ENCODE assay signal across 24 mouse cellular contexts in genomic region chr3:138926161-138926560, GRCm38 (mm10).
DNase-seq lines count a peak whose midpoint lies in the region; ATAC-seq and TF ChIP-seq lines count a peak whose summit lies in the region.
"Had no signal": no experiment of that assay in that cellular context is flagged by ENCODE, and none has a peak within 500 bp of the region (broad histone marks: within the 10 kb centered on the region; RNA-seq: fewer than 3 reads in every experiment).

No protein-coding gene starts in this region.

- H3K36me3 ChIP-seq in neural tube, embryonic 15.5 days, result peaks cover 23% of the 10 kb centered on the region

- TF ChIP-seq POLR2A in brain, embryonic 14.5 days (IDR thresholded peaks at IDR 0.05; ENCODE audit: borderline replicate concordance, extremely low read depth, insufficient read depth, insufficient read length, poor library complexity, severe bottlenecking), result no peak

- H3K4me1 ChIP-seq in neural tube, embryonic 15.5 days, result no peaks in the 10 kb centered on the region
- H3K4me1 ChIP-seq: embryonic facial prominence, embryonic 13.5 days; forebrain, embryonic 10.5 days; forebrain, embryonic 12.5 days had no signal

- no peak overlapping the region for H3K27ac ChIP-seq in neural tube, embryonic 15.5 days (replicated peaks)
- H3K27ac ChIP-seq: embryonic facial prominence, embryonic 13.5 days; embryonic facial prominence, embryonic 15.5 days; forebrain, embryonic 10.5 days; forebrain, embryonic 12.5 days had no signal

- no peak overlapping the region for H3K4me2 ChIP-seq in neural tube, embryonic 15.5 days
- H3K4me2 ChIP-seq: embryonic facial prominence, embryonic 13.5 days; embryonic facial prominence, embryonic 15.5 days; forebrain, embryonic 12.5 days had no signal

- ATAC-seq in neural tube, embryonic 15.5 days (ENCODE audit: low FRiP score), result no peak
- ATAC-seq: activated CD4-positive, CD25-positive, alpha-beta regulatory T cell, adult 4 months; forebrain, embryonic 14.5 days; forebrain, embryonic 16.5 days; Patski had no signal

- peak; percentile 68 for DNase-seq in heart, adult 11 months
- no peak for DNase-seq in heart, postnatal 4 days
- peak; percentile 64 for DNase-seq in Muller cell, postnatal 12 days (ENCODE audit: inconsistent ontology term)
- peak; percentile 12 for DNase-seq in brain, embryonic 14.5 days (ENCODE audit: low read depth)
- DNase-seq: adrenal gland, adult 8-10 months; adrenal gland, postnatal 14 days; adrenal gland, postnatal 36 days; cerebellum, adult 11 months; cerebellum, adult 18-20 months; cerebellum, adult 8-10 months; cerebellum, adult 9-11 months; cerebellum, postnatal 14 days; cerebellum, postnatal 36 days; embryo, embryonic 11 days had no signal

- no peaks in the 10 kb centered on the region for H3K27me3 ChIP-seq in neural tube, embryonic 15.5 days (replicated peaks)
- H3K27me3 ChIP-seq: embryonic facial prominence, embryonic 13.5 days; embryonic facial prominence, embryonic 15.5 days; forebrain, embryonic 12.5 days; Patski had no signal

- H3K9me3 ChIP-seq in neural tube, embryonic 15.5 days (replicated peaks), result no peaks in the 10 kb centered on the region
- H3K9me3 ChIP-seq: embryonic facial prominence, embryonic 13.5 days; embryonic facial prominence, embryonic 15.5 days; forebrain, embryonic 10.5 days; forebrain, embryonic 12.5 days had no signal

- no peak for TF ChIP-seq CTCF in brain, embryonic 14.5 days (IDR thresholded peaks at IDR 0.05; ENCODE audit: borderline replicate concordance, extremely low read depth, insufficient read depth, insufficient read length)

- no peak overlapping the region for H3K9ac ChIP-seq in neural tube, embryonic 15.5 days (replicated peaks)
- H3K9ac ChIP-seq: embryonic facial prominence, embryonic 13.5 days; embryonic facial prominence, embryonic 15.5 days; forebrain, embryonic 12.5 days had no signal

- WGBS in neural tube, embryonic 15.5 days, result 82% methylated on average over 8 of the region's 8 CpGs

- no peak overlapping the region for H3K4me3 ChIP-seq in neural tube, embryonic 15.5 days (replicated peaks)
- H3K4me3 ChIP-seq: embryonic facial prominence, embryonic 13.5 days; embryonic facial prominence, embryonic 15.5 days; erythroblast, embryonic 14.5 days; forebrain, embryonic 10.5 days; forebrain, embryonic 12.5 days had no signal
